10 mouse cellular contexts compared by ENCODE assay signal in genomic region chr11:120519738-120520137, GRCm38 (mm10). TPM values are rescaled to one million over a fixed set of nuclear protein-coding genes. Genes with fewer than 3 reads are reported as not detected.
DNase-seq lines count a peak whose midpoint lies in the region; ATAC-seq and TF ChIP-seq lines count a peak whose summit lies in the region.
"Had no signal": no experiment of that assay in that cellular context is flagged by ENCODE, and none has a peak within 500 bp of the region (broad histone marks: within the 10 kb centered on the region; RNA-seq: fewer than 3 reads in every experiment).

No protein-coding gene starts in this region.

- H3K27ac ChIP-seq in limb, embryonic 12.5 days = no peak overlapping the region
- no peak overlapping the region for H3K27ac ChIP-seq in cerebellum, adult 2 months (ENCODE audit: insufficient read depth, low read length)
- H3K27ac ChIP-seq: neural tube, embryonic 13.5 days had no signal

- no peak overlapping the region for H3K4me3 ChIP-seq in limb, embryonic 12.5 days (replicated peaks)
- no peak overlapping the region for H3K4me3 ChIP-seq in cerebellum, adult 2 months (replicated peaks; ENCODE audit: insufficient read depth, low read depth, low read length)
- H3K4me3 ChIP-seq: neural tube, embryonic 13.5 days had no signal

- peak; percentile 53 to 69 for DNase-seq in adrenal gland, adult (ENCODE audit: inconsistent age in 2 of 2, low spot score in 1 of 2)
- no peak for DNase-seq in adrenal gland, postnatal 4 days (ENCODE audit: low spot score in 2 of 2)
- peak; percentile 66 for DNase-seq in adrenal gland, postnatal 14 days
- peak; percentile 82 to 86 for DNase-seq in heart, adult 9 months (ENCODE audit: low spot score in 2 of 2)
- DNase-seq in right cerebral cortex, postnatal 36 days (ENCODE audit: low spot score in 2 of 2) = no peak
- DNase-seq in cerebellum, adult 2 months = no peak

- H3K36me3 ChIP-seq in limb, embryonic 12.5 days = no peaks in the 10 kb centered on the region
- H3K36me3 ChIP-seq: neural tube, embryonic 13.5 days had no signal

- H3K9ac ChIP-seq in limb, embryonic 12.5 days (replicated peaks) = no peak overlapping the region; the same call in 1 of the 2 replicates
- H3K9ac ChIP-seq: neural tube, embryonic 13.5 days had no signal

- H3K9me3 ChIP-seq in limb, embryonic 12.5 days = no peaks in the 10 kb centered on the region
- H3K9me3 ChIP-seq: neural tube, embryonic 13.5 days had no signal

- peak overlapping the region; percentile 17; the same call in 1 of the 2 replicates for H3K4me2 ChIP-seq in limb, embryonic 12.5 days
- H3K4me2 ChIP-seq: neural tube, embryonic 13.5 days had no signal

- no peaks in the 10 kb centered on the region for H3K27me3 ChIP-seq in limb, embryonic 12.5 days
- no peaks in the 10 kb centered on the region for H3K27me3 ChIP-seq in cerebellum, adult 2 months (ENCODE audit: control insufficient read depth, insufficient read depth, low read length)
- H3K27me3 ChIP-seq: neural tube, embryonic 13.5 days had no signal

- WGBS in limb, embryonic 12.5 days = 29% methylated on average over 9 of the region's 9 CpGs
- WGBS in cerebellum, adult 2 months = 66% methylated on average over 9 of the region's 9 CpGs

- H3K4me1 ChIP-seq in limb, embryonic 12.5 days (replicated peaks) = peaks cover 13% of the 10 kb centered on the region
- H3K4me1 ChIP-seq in cerebellum, adult 2 months (ENCODE audit: control insufficient read depth, insufficient read depth, low read length) = peaks cover 21% of the 10 kb centered on the region
- H3K4me1 ChIP-seq: neural tube, embryonic 13.5 days had no signal

- TF ChIP-seq CTCF in cerebellum, adult 2 months (IDR thresholded peaks at IDR 0.05; ENCODE audit: borderline replicate concordance, insufficient read depth, low read depth, low read length) = no peak

- no peak for ATAC-seq in limb, embryonic 12.5 days (ENCODE audit: insufficient number of reproducible peaks, insufficient read depth, low FRiP score, low TSS enrichment, low read depth)
- peak; percentile 93 for ATAC-seq in monocyte, adult 5-6 weeks (replicated peaks; ENCODE audit: insufficient number of reproducible peaks, low FRiP score, low TSS enrichment, poor library complexity, severe bottlenecking)

- no peak for TF ChIP-seq POLR2A in cerebellum, adult 2 months (IDR thresholded peaks at IDR 0.05; ENCODE audit: borderline replicate concordance, insufficient read depth, low read length)

RNA-seq across cellular contexts. Expression of gene Gcgr, which starts 10.8 kb away (rescaled TPM):
- 1 to 10 TPM; 2.5 to 9.8 TPM for total RNA-seq in adrenal gland, postnatal 4 days (2021)
- total RNA-seq in adrenal gland, postnatal 14 days (2021) = 2.3 and 11.7 TPM in 2 replicates
- 3.8 and 4.0 TPM in 2 replicates for polyA plus RNA-seq in limb, embryonic 12.5 days (2016; fragmentation: Nextera tagmentation; extraction: Ambion mirVana)
- total RNA-seq in monocyte, adult 5-6 weeks (2017) = not detected in 3 replicates
- 1.8 and 2.1 TPM in 2 replicates for polyA plus RNA-seq in cerebellum, adult 2 months (2012; rRNA removed)

RNA-seq across cellular contexts. Expression of gene Slc25a10, which starts 28.1 kb away (rescaled TPM):
- 100 to 1,000 TPM; 102 to 103 TPM for total RNA-seq in adrenal gland, postnatal 4 days (2021)
- 50.7 and 64.4 TPM in 2 replicates for total RNA-seq in adrenal gland, postnatal 14 days (2021)
- polyA plus RNA-seq in limb, embryonic 12.5 days (2016; fragmentation: Nextera tagmentation; extraction: Ambion mirVana) = 54.6 and 59.8 TPM in 2 replicates
- 6.6 to 8.1 TPM (median 7.4 TPM) in 3 replicates for total RNA-seq in monocyte, adult 5-6 weeks (2017)
- polyA plus RNA-seq in cerebellum, adult 2 months (2012; rRNA removed) = 38.9 and 39.3 TPM in 2 replicates

RNA-seq across cellular contexts. Expression of gene Mcrip1, which starts 29.8 kb away (rescaled TPM):
- total RNA-seq in adrenal gland, postnatal 4 days (2021) = 10 to 100 TPM; 80.6 to 84.2 TPM
- total RNA-seq in adrenal gland, postnatal 14 days (2021) = 52.6 and 67.9 TPM in 2 replicates
- 221 and 229 TPM in 2 replicates for polyA plus RNA-seq in limb, embryonic 12.5 days (2016; fragmentation: Nextera tagmentation; extraction: Ambion mirVana)
- 13.8 to 21.9 TPM (median 16.9 TPM) in 3 replicates for total RNA-seq in monocyte, adult 5-6 weeks (2017)
- 159 and 168 TPM in 2 replicates for polyA plus RNA-seq in cerebellum, adult 2 months (2012; rRNA removed)

RNA-seq across cellular contexts. Expression of gene Ppp1r27, which starts 31.2 kb away (rescaled TPM):
- 1 to 10 TPM; 1.3 to 5.6 TPM for total RNA-seq in adrenal gland, postnatal 4 days (2021)
- total RNA-seq in adrenal gland, postnatal 14 days (2021) = 0.48 TPM in 1 of 2 replicates, not detected in the other
- polyA plus RNA-seq in limb, embryonic 12.5 days (2016; fragmentation: Nextera tagmentation; extraction: Ambion mirVana) = not detected in 2 replicates
- not detected in 3 replicates for total RNA-seq in monocyte, adult 5-6 weeks (2017)
- polyA plus RNA-seq in cerebellum, adult 2 months (2012; rRNA removed) = not detected in 2 replicates
- polyA plus RNA-seq: cortical plate, adult 2 months; neural tube, embryonic 13.5 days had no signal

RNA-seq across cellular contexts. Expression of gene Mrpl12, which starts 35.3 kb away (rescaled TPM):
- 100 to 1,000 TPM; 105 to 107 TPM for total RNA-seq in adrenal gland, postnatal 4 days (2021)
- total RNA-seq in adrenal gland, postnatal 14 days (2021) = 161 TPM in 2 replicates
- polyA plus RNA-seq in limb, embryonic 12.5 days (2016; fragmentation: Nextera tagmentation; extraction: Ambion mirVana) = 135 and 139 TPM in 2 replicates
- total RNA-seq in monocyte, adult 5-6 weeks (2017) = 30.7 to 37.5 TPM (median 32.4 TPM) in 3 replicates
- polyA plus RNA-seq in cerebellum, adult 2 months (2012; rRNA removed) = 108 and 119 TPM in 2 replicates

Comparison
In these comparisons a context has a peak if more than half of its experiments do, and no peak if none do; other contexts are left out.
1. DNase-seq: peak in adrenal gland, adult (2 of 2), adrenal gland, postnatal 14 days (single experiment) and heart, adult 9 months (2 of 2); none in adrenal gland, postnatal 4 days (0 of 2), right cerebral cortex, postnatal 36 days (0 of 2) and cerebellum, adult 2 months (0 of 2).